Mouse (Mus musculus): Measurements from ENCODE around the gene B230307C23Rik. TPM values are rescaled to one million over a fixed set of nuclear protein-coding genes. Genes with fewer than 3 reads are reported as not detected.

Gene B230307C23Rik
- 5.0 TPM in 1 of 2 replicates, not detected in the other for polyA plus RNA-seq (2012; ENCODE audit: insufficient read depth, low replicate concordance)

GRCm38 (mm10) chr16:97996616-97997382 lies at the start of gene B230307C23Rik:
TSS of gene B230307C23Rik (plus strand) at chr16:97997315.
- no peak for TF ChIP-seq FLI1 (IDR thresholded peaks at IDR 0.05; ENCODE audit: low read length)
- TF ChIP-seq GATA1 (IDR thresholded peaks at IDR 0.05; ENCODE audit: borderline replicate concordance, low read length): no peak
- Histone ChIP-seq H3K36me3 (replicated peaks; ENCODE audit: low read length) (peaks cover 26% of the 10 kb centered on the region), H3K4me3 (replicated peaks) (peak within 1 kb of the TSS; percentile 94), H3K4me1 (peaks cover 58% of the 10 kb centered on the region), H3K9me3 (peaks cover 13% of the 10 kb centered on the region), H3K27me3 (replicated peaks) (no peaks in the 10 kb centered on the region)

- no peaks in the 10 kb centered on the region for H3K27me3 ChIP-seq (replicated peaks)
- H3K9me3 ChIP-seq: peaks cover 8% of the 10 kb centered on the region
- no peak for TF ChIP-seq GATA1 (IDR thresholded peaks at IDR 0.05; ENCODE audit: borderline replicate concordance, low read length)
- TF ChIP-seq FLI1 (IDR thresholded peaks at IDR 0.05; ENCODE audit: low read length): no peak
- H3K4me3 ChIP-seq (replicated peaks): no peak overlapping the region
- H3K4me1 ChIP-seq: peaks cover 32% of the 10 kb centered on the region
- peaks cover 56% of the 10 kb centered on the region for H3K36me3 ChIP-seq (replicated peaks; ENCODE audit: low read length)
These were observed 48.3 kb upstream of the B230307C23Rik start for GRCm38 (mm10) chr16:97948836-97949235.

- no peaks in the 10 kb centered on the region for H3K9me3 ChIP-seq
- peaks cover 44% of the 10 kb centered on the region for H3K4me1 ChIP-seq
- no peaks in the 10 kb centered on the region for H3K27me3 ChIP-seq (replicated peaks)
- H3K36me3 ChIP-seq (replicated peaks; ENCODE audit: low read length): peaks cover 64% of the 10 kb centered on the region
- TF ChIP-seq FLI1 (IDR thresholded peaks at IDR 0.05; ENCODE audit: low read length) (no peak), GATA1 (IDR thresholded peaks at IDR 0.05; ENCODE audit: borderline replicate concordance, low read length) (no peak)
- H3K4me3 ChIP-seq (replicated peaks): no peak overlapping the region
These were observed 47.1 kb upstream of the B230307C23Rik start for GRCm38 (mm10) chr16:97950061-97950460.

GRCm38 (mm10) chr16:97952371-97952770 lies 44.7 kb upstream of the B230307C23Rik start:
- peaks cover 75% of the 10 kb centered on the region for H3K36me3 ChIP-seq (replicated peaks; ENCODE audit: low read length)
- H3K4me3 ChIP-seq (replicated peaks): no peak overlapping the region
- no peaks in the 10 kb centered on the region for H3K9me3 ChIP-seq
- no peaks in the 10 kb centered on the region for H3K27me3 ChIP-seq (replicated peaks)
- TF ChIP-seq GATA1 (IDR thresholded peaks at IDR 0.05; ENCODE audit: borderline replicate concordance, low read length) (no peak), FLI1 (IDR thresholded peaks at IDR 0.05; ENCODE audit: low read length) (no peak)
- peaks cover 52% of the 10 kb centered on the region for H3K4me1 ChIP-seq

- Histone ChIP-seq H3K4me3 (replicated peaks) (no peak overlapping the region), H3K9me3 (no peaks in the 10 kb centered on the region), H3K4me1 (peaks cover 56% of the 10 kb centered on the region), H3K27me3 (replicated peaks) (no peaks in the 10 kb centered on the region), H3K36me3 (replicated peaks; ENCODE audit: low read length) (peaks cover 78% of the 10 kb centered on the region)
- TF ChIP-seq GATA1 (IDR thresholded peaks at IDR 0.05; ENCODE audit: borderline replicate concordance, low read length): no peak
- TF ChIP-seq FLI1 (IDR thresholded peaks at IDR 0.05; ENCODE audit: low read length): no peak
These were observed 44.3 kb upstream of the B230307C23Rik start for GRCm38 (mm10) chr16:97952801-97953200.

- Histone ChIP-seq H3K4me1 (peaks cover 58% of the 10 kb centered on the region), H3K27me3 (replicated peaks) (no peaks in the 10 kb centered on the region), H3K36me3 (replicated peaks; ENCODE audit: low read length) (peaks cover 78% of the 10 kb centered on the region), H3K9me3 (no peaks in the 10 kb centered on the region), H3K4me3 (replicated peaks) (no peak overlapping the region)
- TF ChIP-seq GATA1 (IDR thresholded peaks at IDR 0.05; ENCODE audit: borderline replicate concordance, low read length) (no peak), FLI1 (IDR thresholded peaks at IDR 0.05; ENCODE audit: low read length) (no peak)
These were observed 43.8 kb upstream of the B230307C23Rik start for GRCm38 (mm10) chr16:97953300-97953699.

GRCm38 (mm10) chr16:97956011-97956410 lies 41.1 kb upstream of the B230307C23Rik start:
- H3K27me3 ChIP-seq (replicated peaks): no peaks in the 10 kb centered on the region
- H3K4me1 ChIP-seq: peaks cover 77% of the 10 kb centered on the region
- H3K36me3 ChIP-seq (replicated peaks; ENCODE audit: low read length): peaks cover 63% of the 10 kb centered on the region
- H3K4me3 ChIP-seq (replicated peaks): no peak overlapping the region
- H3K9me3 ChIP-seq: no peaks in the 10 kb centered on the region
- TF ChIP-seq GATA1 (IDR thresholded peaks at IDR 0.05; ENCODE audit: borderline replicate concordance, low read length) (no peak), FLI1 (IDR thresholded peaks at IDR 0.05; ENCODE audit: low read length) (no peak)

- peaks cover 81% of the 10 kb centered on the region for H3K4me1 ChIP-seq
- no peaks in the 10 kb centered on the region for H3K27me3 ChIP-seq (replicated peaks)
- TF ChIP-seq FLI1 (IDR thresholded peaks at IDR 0.05; ENCODE audit: low read length) (no peak), GATA1 (IDR thresholded peaks at IDR 0.05; ENCODE audit: borderline replicate concordance, low read length) (no peak)
- H3K9me3 ChIP-seq: no peaks in the 10 kb centered on the region
- peak overlapping the region; percentile 59 for H3K4me3 ChIP-seq (replicated peaks)
- H3K36me3 ChIP-seq (replicated peaks; ENCODE audit: low read length): peaks cover 47% of the 10 kb centered on the region
These were observed 39.5 kb upstream of the B230307C23Rik start for GRCm38 (mm10) chr16:97957626-97958025.

- Histone ChIP-seq H3K4me3 (replicated peaks) (no peak overlapping the region), H3K4me1 (peaks cover 79% of the 10 kb centered on the region), H3K36me3 (replicated peaks; ENCODE audit: low read length) (peaks cover 38% of the 10 kb centered on the region), H3K27me3 (replicated peaks) (no peaks in the 10 kb centered on the region), H3K9me3 (no peaks in the 10 kb centered on the region)
- TF ChIP-seq GATA1 (IDR thresholded peaks at IDR 0.05; ENCODE audit: borderline replicate concordance, low read length) (no peak), FLI1 (IDR thresholded peaks at IDR 0.05; ENCODE audit: low read length) (no peak)
These were observed 38.6 kb upstream of the B230307C23Rik start for GRCm38 (mm10) chr16:97958401-97958973.

- H3K36me3 ChIP-seq (replicated peaks; ENCODE audit: low read length): peaks cover 23% of the 10 kb centered on the region
- peaks cover 69% of the 10 kb centered on the region for H3K4me1 ChIP-seq
- TF ChIP-seq FLI1 (IDR thresholded peaks at IDR 0.05; ENCODE audit: low read length): no peak
- no peak for TF ChIP-seq GATA1 (IDR thresholded peaks at IDR 0.05; ENCODE audit: borderline replicate concordance, low read length)
- H3K4me3 ChIP-seq (replicated peaks): no peak overlapping the region
- no peaks in the 10 kb centered on the region for H3K27me3 ChIP-seq (replicated peaks)
- no peaks in the 10 kb centered on the region for H3K9me3 ChIP-seq
These were observed 36.8 kb upstream of the B230307C23Rik start for GRCm38 (mm10) chr16:97960348-97960747.

Measured in megakaryocyte, embryonic 14.5 days (primary cell).